In genomic region chr14:122427204-122427560, GRCm38 (mm10) we compare ENCODE assay signal across 18 mouse cellular contexts. TPM values are rescaled to one million over a fixed set of nuclear protein-coding genes. Genes with fewer than 3 reads are reported as not detected.
DNase-seq lines count a peak whose midpoint lies in the region; ATAC-seq and TF ChIP-seq lines count a peak whose summit lies in the region.
"Had no signal": no experiment of that assay in that cellular context is flagged by ENCODE, and none has a peak within 500 bp of the region (broad histone marks: within the 10 kb centered on the region; RNA-seq: fewer than 3 reads in every experiment).

No protein-coding gene starts in this region.

- H3K9me3 ChIP-seq in hindbrain, embryonic 16.5 days (ENCODE audit: control insufficient read depth, low read length): no peaks in the 10 kb centered on the region
- H3K9me3 ChIP-seq in midbrain, postnatal 0 days (ENCODE audit: low read length): no peaks in the 10 kb centered on the region
- H3K9me3 ChIP-seq: heart, embryonic 13.5 days; limb, embryonic 13.5 days; megakaryocyte, embryonic 14.5 days had no signal

- H3K36me3 ChIP-seq in hindbrain, embryonic 16.5 days (ENCODE audit: control insufficient read depth, insufficient read depth, low read length): no peaks in the 10 kb centered on the region
- H3K36me3 ChIP-seq in midbrain, postnatal 0 days (ENCODE audit: insufficient read depth, low read length): no peaks in the 10 kb centered on the region
- H3K36me3 ChIP-seq: heart, embryonic 13.5 days; limb, embryonic 13.5 days had no signal

- DNase-seq in embryo, embryonic 10.5 days (ENCODE audit: low spot score): peak; percentile 25
- no peak for DNase-seq in embryo, embryonic 10 days (ENCODE audit: low spot score)
- peak; percentile 57 for DNase-seq in brain, embryonic 14.5 days (ENCODE audit: low read depth)
- peak; percentile 53 for DNase-seq in midbrain, postnatal 0 days (ENCODE audit: low spot score)
- no peak for DNase-seq in thymus, postnatal 4 days
- DNase-seq in lung, adult 18-20 months: no peak
- DNase-seq: adrenal gland, postnatal 10 days; cerebellum, postnatal 25 days; gastrocnemius, postnatal 36 days; kidney, postnatal 25 days; lung, embryonic 14.5 days had no signal

- H3K27me3 ChIP-seq in hindbrain, embryonic 16.5 days (replicated peaks; ENCODE audit: control insufficient read depth, insufficient read depth, low read length): no peaks in the 10 kb centered on the region
- no peaks in the 10 kb centered on the region for H3K27me3 ChIP-seq in midbrain, postnatal 0 days (ENCODE audit: insufficient read depth, low read length)

- no peak for TF ChIP-seq CTCF in brain, embryonic 14.5 days (IDR thresholded peaks at IDR 0.05; ENCODE audit: borderline replicate concordance, extremely low read depth, insufficient read depth, insufficient read length)
- TF ChIP-seq CTCF in midbrain, postnatal 0 days (IDR thresholded peaks at IDR 0.05): no peak

- H3K4me3 ChIP-seq in hindbrain, embryonic 16.5 days (ENCODE audit: low read length): no peak overlapping the region
- H3K4me3 ChIP-seq in midbrain, postnatal 0 days (ENCODE audit: low read depth, low read length): no peak overlapping the region
- H3K4me3 ChIP-seq: erythroblast, embryonic 14.5 days; heart, embryonic 13.5 days; limb, embryonic 13.5 days; megakaryocyte, embryonic 14.5 days had no signal

- 18% methylated on average over 8 of the region's 8 CpGs for WGBS in hindbrain, embryonic 16.5 days
- WGBS in midbrain, postnatal 0 days: 35% methylated on average over 8 of the region's 8 CpGs

- no peak for TF ChIP-seq POLR2A in brain, embryonic 14.5 days (IDR thresholded peaks at IDR 0.05; ENCODE audit: borderline replicate concordance, extremely low read depth, insufficient read depth, insufficient read length, poor library complexity, severe bottlenecking)

- H3K4me1 ChIP-seq in hindbrain, embryonic 16.5 days (ENCODE audit: control insufficient read depth, insufficient read depth, low read depth, low read length): peaks cover 2% of the 10 kb centered on the region; the same call in 1 of the 2 replicates
- no peaks in the 10 kb centered on the region for H3K4me1 ChIP-seq in midbrain, postnatal 0 days (ENCODE audit: insufficient read depth, low read length)
- H3K4me1 ChIP-seq: heart, embryonic 13.5 days; megakaryocyte, embryonic 14.5 days had no signal

- H3K27ac ChIP-seq in hindbrain, embryonic 16.5 days (ENCODE audit: low read depth, low read length): no peak overlapping the region; the same call in 1 of the 2 replicates
- no peak overlapping the region for H3K27ac ChIP-seq in midbrain, postnatal 0 days (ENCODE audit: low read depth, low read length)
- H3K27ac ChIP-seq: heart, embryonic 13.5 days; limb, embryonic 13.5 days had no signal

- H3K9ac ChIP-seq in hindbrain, embryonic 16.5 days (ENCODE audit: low read depth, low read length): no peak overlapping the region
- H3K9ac ChIP-seq in midbrain, postnatal 0 days (replicated peaks; ENCODE audit: low read length, poor library complexity, severe bottlenecking): no peak overlapping the region
- H3K9ac ChIP-seq: heart, embryonic 13.5 days; limb, embryonic 13.5 days; lung, embryonic 14.5 days had no signal

- peak; percentile 54; the same call in 1 of the 2 replicates for ATAC-seq in hindbrain, embryonic 16.5 days
- ATAC-seq in midbrain, postnatal 0 days (ENCODE audit: low FRiP score): no peak
- no peak for ATAC-seq in activated CD4-positive, CD25-positive, alpha-beta regulatory T cell, adult 4 months

- no peak overlapping the region for H3K4me2 ChIP-seq in hindbrain, embryonic 16.5 days (ENCODE audit: low read length)
- no peak overlapping the region for H3K4me2 ChIP-seq in midbrain, postnatal 0 days (ENCODE audit: low read depth, low read length, poor library complexity, severe bottlenecking)
- H3K4me2 ChIP-seq: heart, embryonic 13.5 days; limb, embryonic 13.5 days; lung, embryonic 14.5 days had no signal

RNA-seq across cellular contexts. Expression of gene Gm5089, which starts 23.7 kb away (rescaled TPM):
- polyA plus RNA-seq in brain, embryonic 14.5 days (2012; rRNA removed): 0.16 and 0.52 TPM in 2 replicates
- 1.8 and 2.1 TPM in 2 replicates for polyA plus RNA-seq in hindbrain, embryonic 16.5 days (2015; fragmentation: Nextera tagmentation; extraction: Ambion mirVana)
- total RNA-seq in midbrain, postnatal 0 days (2014; rRNA removed): 1.9 TPM in 1 of 2 replicates, not detected in the other
- 0.07 TPM in 1 of 2 replicates, not detected in the other for polyA plus RNA-seq in midbrain, postnatal 0 days (2015; fragmentation: Nextera tagmentation; extraction: Ambion mirVana)
- not detected for polyA plus RNA-seq in activated CD4-positive, CD25-positive, alpha-beta regulatory T cell, adult 4 months (2017; shearing (Covaris generic))
- total RNA-seq: adrenal gland, postnatal 10 days; gastrocnemius, postnatal 36 days had no signal
- polyA plus RNA-seq: erythroblast, embryonic 14.5 days; heart, embryonic 13.5 days; lung, embryonic 14.5 days; small intestine, adult 2 months had no signal

RNA-seq across cellular contexts. Expression of gene Zic5, which starts 38.3 kb away (rescaled TPM):
- 10.4 and 18.6 TPM in 2 replicates for polyA plus RNA-seq in brain, embryonic 14.5 days (2012; rRNA removed)
- 14.9 and 15.2 TPM in 2 replicates for polyA plus RNA-seq in hindbrain, embryonic 16.5 days (2015; fragmentation: Nextera tagmentation; extraction: Ambion mirVana)
- total RNA-seq in midbrain, postnatal 0 days (2014; rRNA removed): 10.7 and 24.8 TPM in 2 replicates
- polyA plus RNA-seq in midbrain, postnatal 0 days (2015; fragmentation: Nextera tagmentation; extraction: Ambion mirVana): 4.4 and 8.8 TPM in 2 replicates
- under 1 TPM in 1 of 2 experiments, not detected in 1; 0.12 TPM for polyA plus RNA-seq in activated CD4-positive, CD25-positive, alpha-beta regulatory T cell, adult 4 months (2017; shearing (Covaris generic))
- total RNA-seq: adrenal gland, postnatal 10 days; gastrocnemius, postnatal 36 days had no signal
- polyA plus RNA-seq: heart, embryonic 13.5 days; lung, embryonic 14.5 days; small intestine, adult 2 months had no signal

RNA-seq across cellular contexts. Expression of gene Zic2, which starts 48.1 kb away (rescaled TPM):
- 51.8 and 66.8 TPM in 2 replicates for polyA plus RNA-seq in brain, embryonic 14.5 days (2012; rRNA removed)
- polyA plus RNA-seq in hindbrain, embryonic 16.5 days (2015; fragmentation: Nextera tagmentation; extraction: Ambion mirVana): 7.3 and 7.8 TPM in 2 replicates
- 69.2 and 106 TPM in 2 replicates for total RNA-seq in midbrain, postnatal 0 days (2014; rRNA removed)
- polyA plus RNA-seq in midbrain, postnatal 0 days (2015; fragmentation: Nextera tagmentation; extraction: Ambion mirVana): 6.9 and 13.9 TPM in 2 replicates
- not detected for polyA plus RNA-seq in activated CD4-positive, CD25-positive, alpha-beta regulatory T cell, adult 4 months (2017; shearing (Covaris generic))
- total RNA-seq: gastrocnemius, postnatal 36 days had no signal
- polyA plus RNA-seq: erythroblast, embryonic 14.5 days; heart, embryonic 13.5 days; lung, embryonic 14.5 days; small intestine, adult 2 months had no signal

Comparison
In these comparisons a context has a peak if more than half of its experiments do, and no peak if none do; other contexts are left out.
1. DNase-seq: peak in embryo, embryonic 10.5 days (single experiment), brain, embryonic 14.5 days (single experiment) and midbrain, postnatal 0 days (single experiment); none in embryo, embryonic 10 days (single experiment), thymus, postnatal 4 days (single experiment) and lung, adult 18-20 months (0 of 2).